Mouse (Mus musculus) hindbrain, embryonic 15.5 days (tissue): ENCODE measurements at regions not wholly inside any gene's neighbourhood (a gene's known extent, or its start where the extent isn't known, plus 50 kb on each side); places are given as distances from the start of the nearest gene placed in this dataset.
"Not testable (repeated sequence)": the region's sequence is repeated elsewhere in the genome, so short reads cannot be mapped to it uniquely, and the experiment has no call there.

Experiments used
- ATAC-seq: fragments of 200-750 bp; cut with Nextera tagmentation; 2 replicates; pipeline ENCODE4 v1.8.0; 2017; ENCODE audit warnings: low read depth, moderate number of reproducible peaks, moderate TSS enrichment; ENCODE audit not compliant: low FRiP score
- H3K27ac ChIP-seq: fragments of 300-500 bp; sonication (generic); replicated peaks from 2 replicates; pipeline ENCODE4 v1.5.1; 2015; ENCODE audit warnings: mild to moderate bottlenecking, inconsistent platforms
- H3K27me3 ChIP-seq: fragments of 300-500 bp; sonication (generic); 2 replicates; pipeline ENCODE4 v1.6.1; 2015; ENCODE audit warnings: control low read depth, inconsistent platforms
- H3K36me3 ChIP-seq: fragments of 300-500 bp; sonication (generic); 2 replicates; pipeline ENCODE4 v1.6.1; 2015; ENCODE audit warnings: control low read depth, inconsistent platforms
- H3K4me1 ChIP-seq: fragments of 300-500 bp; sonication (generic); replicated peaks from 2 replicates; pipeline ENCODE4 v1.6.1; 2015; ENCODE audit warnings: control low read depth, inconsistent platforms
- H3K4me2 ChIP-seq: fragments of 300-500 bp; sonication (generic); 2 replicates; pipeline ENCODE4 v1.6.1; 2015; ENCODE audit warnings: moderate library complexity, mild to moderate bottlenecking, inconsistent platforms
- H3K4me3 ChIP-seq: fragments of 300-500 bp; sonication (generic); 2 replicates; pipeline ENCODE4 v1.5.1; 2015; ENCODE audit warnings: mild to moderate bottlenecking, inconsistent platforms
- H3K9ac ChIP-seq: fragments of 300-500 bp; sonication (generic); 2 replicates; pipeline ENCODE4 v1.6.1; 2015; ENCODE audit warnings: inconsistent platforms
- H3K9me3 ChIP-seq: fragments of 300-500 bp; sonication (generic); 2 replicates; pipeline ENCODE4 v1.6.1; 2016; ENCODE audit warnings: control low read depth, inconsistent platforms
- WGBS: fragments of 180-500 bp; shearing (Covaris S2); methylation state at CpG from one replicate; pipeline ENCODE4 v1.1.7; 2015; 5-methylcytosine and 5-hydroxymethylcytosine counted together

DNA sequence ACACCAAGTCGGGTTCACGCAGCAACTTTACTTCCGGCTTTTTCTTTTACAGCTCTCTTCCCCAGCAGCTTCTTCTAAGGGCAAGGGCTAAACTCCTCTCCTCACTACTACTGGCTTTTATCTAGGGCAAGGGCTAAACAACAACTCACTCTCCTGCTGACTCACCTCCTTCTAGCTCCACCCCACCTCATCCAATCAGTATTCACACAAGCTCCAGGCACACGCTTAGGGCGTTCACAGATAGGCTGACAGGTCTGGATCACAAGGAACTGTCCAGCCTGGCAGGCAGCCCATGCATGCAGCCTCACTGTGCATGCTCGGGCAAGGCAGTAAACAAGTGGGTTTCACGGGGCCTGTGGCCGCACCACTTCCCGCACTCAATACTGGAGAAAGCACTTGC is 116.9 kb downstream of the 1700129C05Rik start:
- 71% methylated on average over 9 of the region's 9 CpGs for WGBS
- H3K27me3 ChIP-seq, H3K27ac ChIP-seq, ATAC-seq, H3K4me2 ChIP-seq, H3K9ac ChIP-seq, H3K4me1 ChIP-seq, H3K9me3 ChIP-seq, H3K4me3 ChIP-seq, H3K36me3 ChIP-seq: not testable (repeated sequence)

- no peaks in the 10 kb centered on the region for H3K4me1 ChIP-seq
Measured at GRCm38 (mm10) chr14:59009534-59009933, 133.2 kb downstream of the 1700129C05Rik start.

GRCm38 (mm10) chr14:58999106-58999778 is 143.5 kb downstream of the 1700129C05Rik start:
- Histone ChIP-seq H3K27ac (no peak overlapping the region), H3K4me2 (no peak overlapping the region), H3K4me1 (no peaks in the 10 kb centered on the region), H3K4me3 (no peak overlapping the region), H3K9ac (no peak overlapping the region), H3K36me3 (no peaks in the 10 kb centered on the region), H3K9me3 (no peaks in the 10 kb centered on the region), H3K27me3 (no peaks in the 10 kb centered on the region)
- ATAC-seq = no peak
- WGBS = 56% methylated on average over 5 of the region's 5 CpGs

More at GRCm38 (mm10) chr14:59009534-59009933, 133.2 kb downstream of the 1700129C05Rik start:
- no peak for ATAC-seq
- H3K27me3 ChIP-seq = no peaks in the 10 kb centered on the region
- no peaks in the 10 kb centered on the region for H3K9me3 ChIP-seq
- WGBS = 87% methylated on average over 3 of the region's 3 CpGs
- H3K36me3 ChIP-seq = no peaks in the 10 kb centered on the region
- no peak overlapping the region for H3K9ac ChIP-seq
- no peak overlapping the region for H3K27ac ChIP-seq
- no peak overlapping the region for H3K4me2 ChIP-seq
- H3K4me3 ChIP-seq = no peak overlapping the region

DNA sequence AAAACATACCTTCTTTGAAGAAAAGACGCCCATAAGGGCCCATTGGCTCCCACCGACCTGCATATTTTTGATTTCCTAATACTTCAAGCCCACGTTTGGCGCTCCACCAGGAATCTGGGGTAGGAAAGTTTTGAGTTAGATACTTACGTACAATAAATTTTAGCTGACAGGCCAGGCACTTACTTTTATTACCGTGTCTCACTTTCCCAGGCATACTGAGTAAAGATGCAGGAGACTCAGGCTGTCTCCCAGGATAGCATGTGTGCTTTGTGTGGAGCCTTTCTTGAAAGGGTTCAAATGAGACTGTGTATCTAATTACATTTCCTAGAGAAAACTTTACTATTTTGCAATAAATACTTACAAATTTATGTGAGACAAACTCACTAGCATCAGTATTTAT is 147.7 kb downstream of the 1700129C05Rik start:
- ATAC-seq = no peak
- Histone ChIP-seq H3K4me1 (no peaks in the 10 kb centered on the region), H3K9ac (no peak overlapping the region), H3K36me3 (no peaks in the 10 kb centered on the region), H3K4me2 (no peak overlapping the region), H3K9me3 (no peaks in the 10 kb centered on the region), H3K27me3 (no peaks in the 10 kb centered on the region), H3K27ac (no peak overlapping the region), H3K4me3 (no peak overlapping the region)
- WGBS = 90% methylated on average over 6 of the region's 6 CpGs

DNA sequence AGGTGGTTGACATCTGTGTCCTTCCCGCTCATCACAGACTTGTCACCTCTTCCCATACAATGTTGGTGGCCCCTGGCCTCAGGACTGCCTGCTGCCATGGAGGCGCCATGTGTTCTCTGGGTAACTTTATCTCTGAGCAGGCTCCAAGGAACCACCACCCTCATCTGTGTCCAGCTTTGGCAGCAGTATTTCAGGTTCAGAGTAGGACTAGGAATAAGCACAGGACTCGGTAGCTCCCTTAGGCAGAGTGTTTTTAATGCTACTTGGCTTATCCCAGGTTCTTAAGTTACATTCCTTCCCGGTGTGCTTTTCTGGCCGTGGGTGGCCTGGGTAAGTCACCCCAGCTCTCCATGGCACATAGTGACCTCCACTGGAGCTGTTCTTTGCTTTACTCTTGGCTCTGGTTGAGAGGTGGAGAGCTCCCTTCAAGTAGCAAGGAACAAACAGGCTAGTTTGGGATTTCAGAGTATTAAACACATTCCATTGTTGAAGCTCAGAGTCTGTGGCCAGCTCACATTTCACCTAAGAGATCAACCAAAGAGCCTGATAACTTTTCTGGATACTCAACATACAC is 153.0 kb downstream of the 1700129C05Rik start:
- Histone ChIP-seq H3K9me3 (no peaks in the 10 kb centered on the region), H3K36me3 (no peaks in the 10 kb centered on the region), H3K9ac (no peak overlapping the region), H3K27ac (no peak overlapping the region), H3K27me3 (no peaks in the 10 kb centered on the region), H3K4me2 (no peak overlapping the region), H3K4me1 (peaks cover 4% of the 10 kb centered on the region; the same call in 1 of the 2 replicates), H3K4me3 (no peak overlapping the region)
- no peak for ATAC-seq
- 83% methylated on average over 5 of the region's 5 CpGs for WGBS

GRCm38 (mm10) chr14:58987688-58988087 is 155.0 kb downstream of the 1700129C05Rik start:
- H3K4me1 ChIP-seq = peaks cover 4% of the 10 kb centered on the region; the same call in 1 of the 2 replicates
- no peaks in the 10 kb centered on the region for H3K9me3 ChIP-seq
- no peak for ATAC-seq
- no peak overlapping the region for H3K27ac ChIP-seq
- H3K36me3 ChIP-seq = no peaks in the 10 kb centered on the region
- H3K9ac ChIP-seq = no peak overlapping the region
- WGBS = 27% methylated on average over 8 of the region's 8 CpGs
- no peak overlapping the region for H3K4me2 ChIP-seq
- H3K27me3 ChIP-seq = no peaks in the 10 kb centered on the region
- H3K4me3 ChIP-seq = no peak overlapping the region

DNA sequence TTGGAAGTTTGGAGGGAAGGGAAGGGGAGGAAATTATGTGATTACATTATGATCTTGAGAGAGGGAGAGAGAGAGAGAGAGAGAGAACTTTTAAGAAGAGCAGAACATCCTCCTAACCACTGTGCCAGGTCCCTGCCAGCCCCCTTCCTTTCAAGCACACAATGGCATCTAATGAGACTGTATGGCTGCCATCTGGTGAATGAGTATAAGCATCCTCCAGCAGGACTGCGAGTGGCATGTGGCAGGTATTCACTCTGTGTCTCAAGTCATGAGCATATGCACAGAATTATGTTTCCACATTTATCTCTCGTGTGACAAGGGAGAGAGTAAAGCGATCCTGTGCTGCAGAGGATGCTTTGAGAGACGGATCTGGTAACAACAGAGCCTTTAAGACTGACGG is 156.9 kb downstream of the 1700129C05Rik start:
- no peaks in the 10 kb centered on the region for H3K9me3 ChIP-seq
- no peak overlapping the region for H3K4me3 ChIP-seq
- H3K9ac ChIP-seq = no peak overlapping the region
- H3K4me2 ChIP-seq = no peak overlapping the region
- ATAC-seq = no peak
- no peak overlapping the region for H3K27ac ChIP-seq
- 56% methylated on average over 5 of the region's 5 CpGs for WGBS
- no peaks in the 10 kb centered on the region for H3K36me3 ChIP-seq
- peaks cover 4% of the 10 kb centered on the region; the same call in 1 of the 2 replicates for H3K4me1 ChIP-seq
- H3K27me3 ChIP-seq = no peaks in the 10 kb centered on the region

GRCm38 (mm10) chr14:58976791-58977190 is 165.9 kb downstream of the 1700129C05Rik start:
- Histone ChIP-seq H3K4me3 (no peak overlapping the region), H3K9me3 (no peaks in the 10 kb centered on the region), H3K4me2 (no peak overlapping the region), H3K36me3 (no peaks in the 10 kb centered on the region), H3K4me1 (no peaks in the 10 kb centered on the region), H3K27me3 (no peaks in the 10 kb centered on the region), H3K9ac (no peak overlapping the region), H3K27ac (no peak overlapping the region)
- no peak for ATAC-seq
- whole genome bisulfite sequencing = 90% methylated on average over 4 of the region's 4 CpGs

GRCm38 (mm10) chr14:58969248-58969647 is 173.4 kb downstream of the 1700129C05Rik start:
- Histone ChIP-seq H3K27me3 (no peaks in the 10 kb centered on the region), H3K9ac (no peak overlapping the region), H3K27ac (no peak overlapping the region), H3K4me1 (no peaks in the 10 kb centered on the region), H3K4me2 (no peak overlapping the region), H3K9me3 (no peaks in the 10 kb centered on the region), H3K4me3 (no peak overlapping the region), H3K36me3 (no peaks in the 10 kb centered on the region)
- WGBS = 73% methylated on average over 3 of the region's 3 CpGs
- ATAC-seq = no peak

DNA sequence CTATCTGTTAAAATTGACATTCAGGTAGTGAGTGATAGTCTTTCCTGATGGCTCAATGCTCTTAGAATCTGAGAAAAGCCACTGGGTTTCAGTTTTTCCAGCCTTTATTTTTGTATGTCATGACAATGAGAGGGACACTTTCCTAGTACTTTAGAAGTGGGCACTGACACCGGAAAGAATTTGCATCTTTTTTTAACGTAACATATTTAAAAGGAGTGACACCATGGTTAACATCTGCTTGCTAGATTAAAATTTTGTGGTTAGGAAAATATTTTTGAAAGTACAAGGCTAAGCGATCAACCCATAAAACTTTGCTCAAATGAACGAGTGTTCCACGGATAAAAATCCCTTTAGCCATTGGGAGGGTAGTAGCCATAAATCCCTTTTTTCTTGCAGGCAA is 174.7 kb downstream of the 1700129C05Rik start:
- Histone ChIP-seq H3K4me3 (no peak overlapping the region), H3K27ac (no peak overlapping the region), H3K9me3 (no peaks in the 10 kb centered on the region), H3K4me1 (no peaks in the 10 kb centered on the region), H3K4me2 (no peak overlapping the region), H3K36me3 (no peaks in the 10 kb centered on the region), H3K27me3 (no peaks in the 10 kb centered on the region), H3K9ac (no peak overlapping the region)
- no peak for ATAC-seq
- 94% methylated on average over 5 of the region's 5 CpGs for WGBS

DNA sequence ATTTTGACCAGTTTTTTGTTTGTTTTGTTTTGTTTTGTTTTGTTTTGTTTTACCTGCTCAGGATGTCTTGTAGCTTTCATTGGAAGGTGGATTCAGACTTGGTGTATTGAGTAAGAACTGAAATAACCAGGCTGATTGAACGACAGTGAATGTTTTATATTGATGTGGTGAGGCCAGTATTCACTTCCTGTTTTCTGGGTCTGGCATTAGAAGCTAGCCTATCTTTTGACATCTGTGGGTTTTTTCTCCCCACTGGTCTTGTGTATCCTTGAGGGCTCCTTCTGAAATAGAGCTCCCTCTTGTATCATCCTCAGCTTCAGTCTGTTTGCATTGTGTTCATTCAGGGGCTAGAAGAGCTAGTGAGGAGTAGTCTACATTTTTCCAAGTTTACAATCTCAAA is 175.5 kb downstream of the 1700129C05Rik start:
- Histone ChIP-seq H3K27ac (no peak overlapping the region), H3K36me3 (no peaks in the 10 kb centered on the region), H3K4me2 (no peak overlapping the region), H3K27me3 (no peaks in the 10 kb centered on the region), H3K9ac (no peak overlapping the region), H3K9me3 (no peaks in the 10 kb centered on the region), H3K4me1 (no peaks in the 10 kb centered on the region), H3K4me3 (no peak overlapping the region)
- no peak for ATAC-seq
- 91% methylated on average over 1 of the region's 1 CpGs for WGBS

- H3K9ac ChIP-seq = no peak overlapping the region
- no peaks in the 10 kb centered on the region for H3K4me1 ChIP-seq
- no peak overlapping the region for H3K4me3 ChIP-seq
- ATAC-seq = no peak
- WGBS = 90% methylated on average over 2 of the region's 2 CpGs
- no peak overlapping the region for H3K4me2 ChIP-seq
- H3K36me3 ChIP-seq = no peaks in the 10 kb centered on the region
- no peaks in the 10 kb centered on the region for H3K9me3 ChIP-seq
- no peaks in the 10 kb centered on the region for H3K27me3 ChIP-seq
- no peak overlapping the region for H3K27ac ChIP-seq
Measured at GRCm38 (mm10) chr14:58944958-58945357, 197.7 kb downstream of the 1700129C05Rik start.
